Mouse (Mus musculus): ENCODE data around the gene Gm21974. TPM values are rescaled to one million over a fixed set of nuclear protein-coding genes. Genes with fewer than 3 reads are reported as not detected.

The Gm21974 gene
- total and polyA plus RNA-seq, 3 experiments = not detected

DNA sequence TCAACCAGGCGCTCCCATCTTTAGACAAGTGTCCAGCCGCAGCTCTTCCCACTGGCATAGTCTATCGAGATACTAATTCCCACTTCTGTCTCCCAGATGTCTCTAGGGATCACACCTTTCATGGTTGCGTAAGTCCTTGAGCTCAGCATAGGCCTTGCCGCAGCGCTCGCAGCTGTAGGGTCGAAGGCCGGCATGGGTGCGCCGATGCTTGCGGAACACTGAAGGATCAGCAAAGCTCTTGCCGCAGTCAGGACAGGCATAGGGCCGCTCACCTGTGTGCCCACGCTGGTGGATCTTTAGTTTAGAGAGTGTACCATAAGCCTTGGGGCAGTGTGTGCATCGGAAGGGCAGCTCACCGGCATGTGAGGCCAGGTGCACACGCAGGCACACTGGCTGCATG, 27.6 kb downstream of the Gm21974 start:
- no peak overlapping the region for H3K4me2 ChIP-seq (ENCODE audit: insufficient read depth, low read depth, poor library complexity, severe bottlenecking)
- H3K27ac ChIP-seq (ENCODE audit: insufficient read depth, low read depth) = no peak overlapping the region
- no peak for DNase-seq (ENCODE audit: extremely low read depth)
- H3K9me3 ChIP-seq (replicated peaks; ENCODE audit: low read length) = no peaks in the 10 kb centered on the region
- dilution Hi-C loops (cut with MboI; ENCODE audit: extremely low pct_ligation_motif_present, extremely low pct_unique_long_range_greater_than_20kb, low sequenced_read_pairs) (no loop called here), in situ Hi-C loops (cut with MboI; ENCODE audit: low pct_ligation_motif_present, low pct_unique_long_range_greater_than_20kb, low sequenced_read_pairs) (no loop called here)
- no peak overlapping the region for H3K4me3 ChIP-seq (replicated peaks in 1 of 3; ENCODE audit: low read depth in 2 of 3, low read length in 2 of 3, poor library complexity in 1 of 3)
- no peaks in the 10 kb centered on the region; the same call in 1 of the 2 replicates for H3K79me2 ChIP-seq (replicated peaks; ENCODE audit: control insufficient read depth, extremely low read depth, insufficient read depth, poor library complexity, severe bottlenecking)
- H3K9ac ChIP-seq (ENCODE audit: insufficient read depth, low read depth) = no peak overlapping the region
- H3K36me3 ChIP-seq (replicated peaks in 1 of 2; ENCODE audit: control insufficient read depth in 1 of 2, insufficient read depth in 1 of 2, low read length in 1 of 2) = peaks cover 28 to 73% of the 10 kb centered on the region in 2 experiments
- peaks cover 0 to 6% of the 10 kb centered on the region in 2 experiments; a peak in 1 of 4 replicates for H3K4me1 ChIP-seq (ENCODE audit: control insufficient read depth in 1 of 2, insufficient read depth in 2 of 2)
- no peaks in the 10 kb centered on the region for H3K27me3 ChIP-seq (replicated peaks)
- no peak for TF ChIP-seq ZC3H11A (IDR thresholded peaks at IDR 0.05; ENCODE audit: low read depth, low read length)
- no peak for TF ChIP-seq TBP (conservative IDR thresholded peaks at IDR 0.05; ENCODE audit: low read depth, low read length)
- no peak for TF ChIP-seq RCOR1 (conservative IDR thresholded peaks at IDR 0.05; ENCODE audit: low read depth, low read length)
- TF ChIP-seq NELFE (IDR thresholded peaks at IDR 0.05; ENCODE audit: low read depth, low read length) = no peak
- no peak for TF ChIP-seq TCF12 (IDR thresholded peaks at IDR 0.05; ENCODE audit: low read depth, low read length)
- no peak for TF ChIP-seq KAT2A (IDR thresholded peaks at IDR 0.05; ENCODE audit: insufficient replicate concordance, low read length)
- TF ChIP-seq MEF2A (IDR thresholded peaks at IDR 0.05; ENCODE audit: borderline replicate concordance, low read depth, low read length) = no peak
- no peak for TF ChIP-seq NRF1 (IDR thresholded peaks at IDR 0.05; ENCODE audit: low read depth, low read length)
- TF ChIP-seq CHD1 (IDR thresholded peaks at IDR 0.05; ENCODE audit: low read depth, low read length) = no peak
- no peak for TF ChIP-seq EP300 (IDR thresholded peaks at IDR 0.05; ENCODE audit: low read length)
- TF ChIP-seq SMC3 (IDR thresholded peaks at IDR 0.05; ENCODE audit: low read depth, low read length) = no peak
- no peak for TF ChIP-seq HCFC1 (IDR thresholded peaks at IDR 0.05; ENCODE audit: low read depth, low read length)
- TF ChIP-seq RAD21 (IDR thresholded peaks at IDR 0.05; ENCODE audit: low read depth, low read length) = no peak
- no peak for TF ChIP-seq E2F4 (IDR thresholded peaks at IDR 0.05; ENCODE audit: insufficient replicate concordance, low read depth, low read length)

DNA sequence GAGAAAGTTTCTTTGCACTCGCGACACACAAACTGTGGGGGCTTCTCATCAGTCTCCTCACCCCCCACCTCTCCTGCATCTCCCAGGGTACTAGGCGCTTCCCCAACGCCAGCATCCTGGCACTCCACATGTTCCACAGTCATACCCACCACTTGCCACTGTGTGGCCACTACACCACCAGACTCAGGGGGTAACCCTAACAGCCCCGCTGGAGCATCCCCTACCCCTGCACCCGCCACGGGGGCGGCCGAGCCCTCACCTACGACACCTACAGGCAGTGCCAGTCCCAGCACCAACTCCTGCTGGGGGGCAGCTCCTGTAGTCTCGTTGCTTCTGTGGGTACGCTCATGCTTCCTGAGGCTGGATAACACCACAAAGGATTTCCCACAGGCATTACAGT, 28.8 kb downstream of the Gm21974 start:
- Histone ChIP-seq H3K9me3 (replicated peaks; ENCODE audit: low read length) (no peaks in the 10 kb centered on the region), H3K27ac (ENCODE audit: insufficient read depth, low read depth) (no peak overlapping the region), H3K79me2 (replicated peaks; ENCODE audit: control insufficient read depth, extremely low read depth, insufficient read depth, poor library complexity, severe bottlenecking) (no peaks in the 10 kb centered on the region; the same call in 1 of the 2 replicates), H3K27me3 (replicated peaks) (no peaks in the 10 kb centered on the region), H3K9ac (ENCODE audit: insufficient read depth, low read depth) (no peak overlapping the region), H3K4me2 (ENCODE audit: insufficient read depth, low read depth, poor library complexity, severe bottlenecking) (no peak overlapping the region), H3K4me3 (replicated peaks in 1 of 3; ENCODE audit: low read depth in 2 of 3, low read length in 2 of 3, poor library complexity in 1 of 3) (no peak overlapping the region), H3K36me3 (replicated peaks in 1 of 2; ENCODE audit: control insufficient read depth in 1 of 2, insufficient read depth in 1 of 2, low read length in 1 of 2) (peaks cover 28 to 67% of the 10 kb centered on the region in 2 experiments), H3K4me1 (ENCODE audit: control insufficient read depth in 1 of 2, insufficient read depth in 2 of 2) (no peaks in the 10 kb centered on the region)
- TF ChIP-seq POLR2A (IDR thresholded peaks at IDR 0.05; ENCODE audit: low read depth, low read length) = no peak
- TF ChIP-seq CHD2 (IDR thresholded peaks at IDR 0.05; ENCODE audit: low read length) = no peak
- no peak for TF ChIP-seq POLR2AphosphoS2 (IDR thresholded peaks at IDR 0.05; ENCODE audit: low read depth, low read length)
- TF ChIP-seq BHLHE40 (IDR thresholded peaks at IDR 0.05; ENCODE audit: low read depth, low read length) = no peak
- TF ChIP-seq KAT2A (IDR thresholded peaks at IDR 0.05; ENCODE audit: insufficient replicate concordance, low read length) = no peak
- no peak for TF ChIP-seq ZC3H11A (IDR thresholded peaks at IDR 0.05; ENCODE audit: low read depth, low read length)
- TF ChIP-seq ZMIZ1 (IDR thresholded peaks at IDR 0.05; ENCODE audit: low read depth, low read length) = no peak
- TF ChIP-seq JUN (IDR thresholded peaks at IDR 0.05; ENCODE audit: insufficient read depth, low read depth, low read length) = no peak
- no peak for TF ChIP-seq MAZ (IDR thresholded peaks at IDR 0.05; ENCODE audit: low read depth, low read length)
- no peak for TF ChIP-seq TBP (conservative IDR thresholded peaks at IDR 0.05; ENCODE audit: low read depth, low read length)
- TF ChIP-seq ETS1 (conservative IDR thresholded peaks at IDR 0.05; ENCODE audit: low read depth, low read length) = no peak
- TF ChIP-seq CTCF (conservative IDR thresholded peaks at IDR 0.05 in 1 of 2, IDR thresholded peaks at IDR 0.05 in 1 of 2; ENCODE audit: low read depth in 2 of 2, low read length in 2 of 2) = no peak
- TF ChIP-seq ZNF384 (IDR thresholded peaks at IDR 0.05; ENCODE audit: low read depth, low read length) = no peak
- TF ChIP-seq NELFE (IDR thresholded peaks at IDR 0.05; ENCODE audit: low read depth, low read length) = no peak
- TF ChIP-seq RCOR1 (conservative IDR thresholded peaks at IDR 0.05; ENCODE audit: low read depth, low read length) = no peak
- TF ChIP-seq MYC (IDR thresholded peaks at IDR 0.05; ENCODE audit: low read depth, low read length) = no peak
- no peak for TF ChIP-seq MAX (IDR thresholded peaks at IDR 0.05; ENCODE audit: low read length)
- TF ChIP-seq USF2 (conservative IDR thresholded peaks at IDR 0.05; ENCODE audit: low read depth, low read length) = no peak
- in situ Hi-C loops (cut with MboI; ENCODE audit: low pct_ligation_motif_present, low pct_unique_long_range_greater_than_20kb, low sequenced_read_pairs) = no loop called here
- no peak for DNase-seq (ENCODE audit: extremely low read depth)
- dilution Hi-C loops (cut with MboI; ENCODE audit: extremely low pct_ligation_motif_present, extremely low pct_unique_long_range_greater_than_20kb, low sequenced_read_pairs) = no loop called here
